Mouse (Mus musculus) embryonic facial prominence, embryonic 13.5 days (tissue): ENCODE measurements at regions not wholly inside any gene's neighbourhood (a gene's known extent, or its start where the extent isn't known, plus 50 kb on each side); places are given as distances from the start of the nearest gene placed in this dataset.

Experiments used
- ATAC-seq: fragments of 200-750 bp; cut with Nextera tagmentation; 2 replicates; pipeline ENCODE4 v1.8.0; 2017; ENCODE audit warnings: low read depth; ENCODE audit not compliant: insufficient number of reproducible peaks, insufficient read depth, low FRiP score, low TSS enrichment
- H3K27ac ChIP-seq: fragments of 300-500 bp; sonication (generic); 2 replicates; pipeline ENCODE4 v1.5.1; 2015; ENCODE audit warnings: moderate library complexity, mild to moderate bottlenecking, inconsistent platforms
- H3K27me3 ChIP-seq: fragments of 300-500 bp; sonication (generic); 2 replicates; pipeline ENCODE4 v1.6.1; 2015; ENCODE audit warnings: mild to moderate bottlenecking, inconsistent platforms
- H3K36me3 ChIP-seq: fragments of 300-500 bp; sonication (generic); 2 replicates; pipeline ENCODE4 v1.6.1; 2015; ENCODE audit warnings: mild to moderate bottlenecking, inconsistent platforms
- H3K4me1 ChIP-seq: fragments of 300-500 bp; sonication (generic); 2 replicates; pipeline ENCODE4 v1.6.1; 2015; ENCODE audit warnings: inconsistent platforms
- H3K4me2 ChIP-seq: fragments of 300-500 bp; sonication (generic); 2 replicates; pipeline ENCODE4 v1.6.1; 2015; ENCODE audit warnings: moderate library complexity, mild to moderate bottlenecking, inconsistent platforms
- H3K4me3 ChIP-seq: fragments of 300-500 bp; sonication (generic); 2 replicates; pipeline ENCODE4 v1.5.1; 2015; ENCODE audit warnings: mild to moderate bottlenecking, inconsistent platforms
- H3K9ac ChIP-seq: fragments of 300-500 bp; sonication (generic); 2 replicates; pipeline ENCODE4 v1.6.1; 2015; ENCODE audit warnings: mild to moderate bottlenecking, inconsistent platforms
- H3K9me3 ChIP-seq: fragments of 300-500 bp; sonication (generic); 2 replicates; pipeline ENCODE4 v1.6.1; 2016; ENCODE audit warnings: inconsistent platforms
- WGBS: fragments of 180-500 bp; shearing (Covaris S2); methylation state at CpG from one replicate; pipeline ENCODE4 v1.1.7; 2015; ENCODE audit warnings: mixed read lengths; 5-methylcytosine and 5-hydroxymethylcytosine counted together

DNA sequence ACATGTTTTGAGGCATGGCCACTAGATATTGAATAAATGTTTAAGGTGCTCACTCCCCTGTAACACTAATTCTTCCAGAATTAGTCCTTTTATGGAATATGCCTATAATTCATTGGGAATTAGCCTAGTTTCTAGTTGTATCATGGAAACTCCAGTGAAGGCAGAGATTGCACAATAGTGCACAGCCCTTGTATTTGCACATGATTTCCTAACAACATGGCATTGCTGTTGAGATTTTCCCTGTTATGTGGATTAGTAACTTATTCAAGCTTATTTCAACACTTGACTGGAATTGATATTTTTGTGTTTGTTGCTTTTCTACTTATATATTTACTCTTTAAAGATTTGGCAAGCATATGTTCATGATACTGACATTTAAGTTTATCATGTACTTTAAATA is 1463.3 kb upstream of the Sel1l start:
- Histone ChIP-seq H3K4me3 (no peak overlapping the region), H3K4me1 (no peaks in the 10 kb centered on the region), H3K27ac (no peak overlapping the region), H3K9me3 (no peaks in the 10 kb centered on the region), H3K36me3 (no peaks in the 10 kb centered on the region), H3K4me2 (no peak overlapping the region), H3K9ac (no peak overlapping the region), H3K27me3 (no peaks in the 10 kb centered on the region)
- ATAC-seq = no peak

- Histone ChIP-seq H3K4me1 (no peaks in the 10 kb centered on the region), H3K27me3 (no peaks in the 10 kb centered on the region), H3K27ac (no peak overlapping the region), H3K36me3 (no peaks in the 10 kb centered on the region), H3K9ac (no peak overlapping the region), H3K4me2 (no peak overlapping the region), H3K4me3 (no peak overlapping the region), H3K9me3 (no peaks in the 10 kb centered on the region)
- ATAC-seq = no peak
- 70% methylated on average over 2 of the region's 2 CpGs for WGBS
These were observed 1432.9 kb upstream of the Sel1l start for GRCm38 (mm10) chr12:93281816-93282215.

DNA sequence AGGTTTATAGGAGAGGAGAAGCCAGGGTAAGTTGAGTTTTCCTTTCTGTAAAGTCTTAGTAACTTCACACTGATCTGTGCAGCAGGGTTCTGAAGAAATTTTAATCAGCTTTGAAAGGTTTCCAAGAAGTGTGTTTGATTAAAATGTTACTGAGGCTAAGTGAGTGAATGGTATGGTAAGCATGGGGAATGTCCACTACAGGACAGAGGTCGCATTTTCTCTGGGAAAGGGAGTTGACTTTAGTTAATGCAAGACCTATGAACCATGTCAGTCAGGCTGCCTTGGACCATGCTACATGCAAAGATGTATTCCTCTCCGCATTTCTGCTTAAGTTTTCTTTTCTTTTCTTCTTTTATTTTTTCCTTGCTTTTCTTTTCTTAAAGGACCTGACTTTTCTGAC is 1424.7 kb upstream of the Sel1l start:
- Histone ChIP-seq H3K9me3 (no peaks in the 10 kb centered on the region), H3K4me3 (no peak overlapping the region), H3K36me3 (no peaks in the 10 kb centered on the region), H3K27me3 (no peaks in the 10 kb centered on the region), H3K9ac (no peak overlapping the region), H3K4me1 (no peaks in the 10 kb centered on the region), H3K4me2 (no peak overlapping the region), H3K27ac (no peak overlapping the region)
- ATAC-seq = no peak
- 75% methylated on average over 2 of the region's 2 CpGs for WGBS

DNA sequence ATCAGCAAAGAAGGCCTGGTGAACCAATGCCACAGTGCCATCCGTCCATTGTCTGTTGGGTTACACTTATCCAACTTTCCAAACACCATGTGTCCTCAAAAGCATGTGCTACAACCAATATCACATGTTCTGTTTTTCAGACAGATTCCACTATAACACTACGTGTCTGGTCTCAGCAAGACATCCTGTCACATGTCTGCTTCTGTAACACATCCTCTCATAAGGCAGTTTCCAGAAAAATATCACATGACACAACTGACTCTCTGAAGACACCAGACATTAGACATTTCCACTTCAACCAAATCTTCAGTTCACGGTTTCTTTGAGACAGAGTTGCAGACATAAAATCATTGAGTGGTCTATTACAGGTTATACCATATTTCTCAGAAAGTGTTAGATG is 1381.3 kb upstream of the Sel1l start:
- Histone ChIP-seq H3K4me1 (no peaks in the 10 kb centered on the region), H3K4me3 (no peak overlapping the region), H3K4me2 (no peak overlapping the region), H3K36me3 (no peaks in the 10 kb centered on the region), H3K27ac (no peak overlapping the region), H3K9ac (no peak overlapping the region), H3K9me3 (no peaks in the 10 kb centered on the region), H3K27me3 (no peaks in the 10 kb centered on the region)
- ATAC-seq = no peak
- WGBS = 81% methylated on average over 3 of the region's 3 CpGs

GRCm38 (mm10) chr12:93226826-93227225 is 1377.9 kb upstream of the Sel1l start:
- Histone ChIP-seq H3K4me2 (no peak overlapping the region), H3K4me1 (no peaks in the 10 kb centered on the region), H3K36me3 (no peaks in the 10 kb centered on the region), H3K9me3 (no peaks in the 10 kb centered on the region), H3K27me3 (no peaks in the 10 kb centered on the region), H3K4me3 (no peak overlapping the region), H3K9ac (no peak overlapping the region), H3K27ac (no peak overlapping the region)
- ATAC-seq = no peak
- WGBS = 75% methylated on average over 1 of the region's 1 CpGs

GRCm38 (mm10) chr12:93221179-93221922 is 1372.4 kb upstream of the Sel1l start:
- Histone ChIP-seq H3K27ac (no peak overlapping the region), H3K9ac (no peak overlapping the region), H3K4me3 (no peak overlapping the region), H3K27me3 (no peaks in the 10 kb centered on the region), H3K36me3 (no peaks in the 10 kb centered on the region), H3K9me3 (no peaks in the 10 kb centered on the region), H3K4me2 (no peak overlapping the region), H3K4me1 (no peaks in the 10 kb centered on the region)
- ATAC-seq = no peak
- WGBS = 69% methylated on average over 6 of the region's 6 CpGs

DNA sequence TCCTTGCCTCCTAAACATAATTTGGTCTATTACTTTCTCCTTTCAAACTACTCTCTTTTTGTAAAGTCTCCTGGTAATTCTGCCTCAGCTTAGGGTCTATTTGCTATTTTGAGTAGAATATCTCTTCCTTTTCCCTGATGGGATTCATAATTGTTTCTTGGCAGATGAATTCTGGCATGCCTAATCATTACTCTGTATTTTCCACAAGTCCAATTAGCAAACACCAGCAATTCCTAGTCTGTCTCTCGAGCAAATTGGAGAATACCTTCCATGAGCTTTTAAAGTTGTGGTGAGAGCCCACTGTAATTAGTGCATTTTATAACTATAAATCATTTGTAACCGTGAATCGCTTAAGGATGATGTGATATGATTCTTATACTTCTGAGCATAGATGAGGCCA is 1358.6 kb upstream of the Sel1l start:
- no peaks in the 10 kb centered on the region for H3K4me1 ChIP-seq
- 78% methylated on average over 3 of the region's 3 CpGs for WGBS
- H3K4me2 ChIP-seq = no peak overlapping the region
- H3K9ac ChIP-seq = no peak overlapping the region
- H3K27me3 ChIP-seq = no peaks in the 10 kb centered on the region
- no peak for ATAC-seq
- no peak overlapping the region for H3K4me3 ChIP-seq
- no peaks in the 10 kb centered on the region for H3K36me3 ChIP-seq
- H3K9me3 ChIP-seq = no peaks in the 10 kb centered on the region
- H3K27ac ChIP-seq = no peak overlapping the region

DNA sequence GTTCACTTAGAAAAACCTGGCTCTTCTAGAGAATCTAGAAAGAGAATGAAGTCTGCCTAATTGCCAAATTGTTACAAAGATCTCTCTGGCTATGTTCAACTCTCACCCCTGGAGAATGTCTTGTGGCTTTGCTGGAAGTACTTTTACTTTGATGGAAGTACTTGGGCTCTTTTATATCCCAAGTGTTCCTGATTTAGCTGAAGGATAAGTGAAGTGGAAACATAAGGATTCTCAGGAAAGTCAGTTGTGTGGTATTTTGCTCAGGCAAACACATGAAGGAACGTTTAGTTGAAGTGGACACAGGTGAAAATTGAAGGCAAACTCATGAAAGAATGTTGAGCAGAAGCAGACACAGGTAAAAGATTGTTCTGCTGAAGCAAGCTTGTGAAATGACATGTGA is 1340.0 kb upstream of the Sel1l start:
- no peaks in the 10 kb centered on the region for H3K27me3 ChIP-seq
- H3K27ac ChIP-seq = no peak overlapping the region
- no peak overlapping the region for H3K9ac ChIP-seq
- no peaks in the 10 kb centered on the region for H3K9me3 ChIP-seq
- H3K4me1 ChIP-seq = no peaks in the 10 kb centered on the region
- no peak overlapping the region for H3K4me2 ChIP-seq
- H3K36me3 ChIP-seq = no peaks in the 10 kb centered on the region
- no peak overlapping the region for H3K4me3 ChIP-seq
- ATAC-seq = no peak
- WGBS = 59% methylated on average over 1 of the region's 1 CpGs

GRCm38 (mm10) chr12:93173744-93174143 is 1324.8 kb upstream of the Sel1l start:
- Histone ChIP-seq H3K9me3 (no peaks in the 10 kb centered on the region), H3K27me3 (no peaks in the 10 kb centered on the region), H3K36me3 (no peaks in the 10 kb centered on the region), H3K4me2 (no peak overlapping the region), H3K4me1 (no peaks in the 10 kb centered on the region), H3K4me3 (no peak overlapping the region), H3K27ac (no peak overlapping the region), H3K9ac (no peak overlapping the region)
- WGBS = 82% methylated on average over 5 of the region's 5 CpGs
- no peak for ATAC-seq

DNA sequence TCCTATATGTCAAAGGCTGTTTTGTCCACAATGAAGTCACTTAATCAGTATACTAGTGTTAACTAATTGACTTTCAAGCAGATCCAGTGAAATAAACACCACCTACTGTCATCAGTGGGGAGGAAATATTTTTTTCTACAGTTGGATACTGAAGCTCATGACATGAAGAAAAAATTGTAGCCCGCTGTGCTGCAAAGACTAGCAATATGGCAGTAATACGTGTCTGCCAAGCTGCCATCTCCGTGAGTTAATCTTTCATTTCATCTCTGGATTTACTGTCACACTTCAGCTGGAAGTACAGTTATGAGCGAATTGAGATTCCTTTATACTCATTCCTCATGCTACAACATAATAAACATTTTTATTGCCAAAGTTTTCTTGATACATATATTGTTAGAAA is 1311.3 kb upstream of the Sel1l start:
- H3K27ac ChIP-seq = no peak overlapping the region
- no peaks in the 10 kb centered on the region for H3K36me3 ChIP-seq
- no peaks in the 10 kb centered on the region for H3K27me3 ChIP-seq
- no peak for ATAC-seq
- H3K4me2 ChIP-seq = no peak overlapping the region
- H3K4me3 ChIP-seq = no peak overlapping the region
- 85% methylated on average over 4 of the region's 4 CpGs for WGBS
- H3K9ac ChIP-seq = no peak overlapping the region
- H3K4me1 ChIP-seq = no peaks in the 10 kb centered on the region
- no peaks in the 10 kb centered on the region for H3K9me3 ChIP-seq

DNA sequence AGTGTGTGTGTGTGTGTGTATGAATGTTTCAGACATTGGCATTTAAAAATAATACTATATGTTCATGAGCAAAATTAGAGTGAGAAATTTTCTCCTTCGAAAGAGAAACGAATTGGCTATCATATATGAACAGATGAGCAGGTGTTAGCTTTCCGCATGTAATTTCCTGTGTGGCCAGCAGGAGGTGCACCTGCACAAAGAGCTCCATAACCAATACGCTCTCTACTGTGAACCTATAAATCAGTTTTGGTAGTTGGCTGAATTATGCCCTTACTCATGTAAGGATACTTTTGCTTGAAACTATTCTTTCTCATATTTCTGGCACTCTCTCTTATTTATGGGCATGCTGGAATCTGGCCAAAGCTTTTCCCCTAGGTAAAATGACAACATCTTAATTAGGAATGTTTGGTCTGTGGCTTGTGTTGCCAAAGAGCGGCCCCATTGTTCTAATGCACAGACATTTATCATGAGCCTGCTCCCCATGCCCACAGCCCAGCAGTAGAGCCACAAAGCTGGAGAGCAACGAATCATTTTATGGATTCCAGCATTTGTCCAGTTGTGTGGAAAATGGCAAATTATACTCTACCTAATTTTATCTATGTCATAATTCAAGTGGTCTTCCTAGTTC is 1303.8 kb upstream of the Sel1l start:
- no peak overlapping the region for H3K4me2 ChIP-seq
- 56% methylated on average over 6 of the region's 6 CpGs for WGBS
- H3K4me1 ChIP-seq = no peaks in the 10 kb centered on the region
- no peaks in the 10 kb centered on the region for H3K9me3 ChIP-seq
- H3K4me3 ChIP-seq = no peak overlapping the region
- no peaks in the 10 kb centered on the region for H3K27me3 ChIP-seq
- no peak overlapping the region for H3K27ac ChIP-seq
- H3K9ac ChIP-seq = no peak overlapping the region
- H3K36me3 ChIP-seq = no peaks in the 10 kb centered on the region
- ATAC-seq = no peak

DNA sequence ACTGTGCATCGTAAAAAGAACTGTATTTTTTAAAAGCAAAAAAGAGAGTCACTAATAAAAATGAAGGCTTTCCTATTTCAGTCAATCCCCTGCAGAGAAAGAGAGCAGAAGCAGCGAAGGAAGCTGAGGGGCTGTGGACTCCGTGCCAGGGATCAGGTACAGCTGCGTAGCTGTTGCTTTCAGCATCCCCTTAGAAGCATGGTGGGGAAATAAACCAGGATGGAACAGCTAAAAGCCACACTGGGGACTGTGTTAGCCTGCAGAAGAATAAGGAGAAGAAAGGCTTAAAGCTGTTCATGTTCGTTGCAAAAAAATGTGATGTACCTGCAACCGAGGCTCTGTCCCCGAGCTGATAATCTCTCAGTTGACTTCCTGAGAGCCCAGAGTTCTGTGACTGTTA is 1302.6 kb upstream of the Sel1l start:
- Histone ChIP-seq H3K4me2 (no peak overlapping the region), H3K9me3 (no peaks in the 10 kb centered on the region), H3K4me3 (no peak overlapping the region), H3K27ac (no peak overlapping the region), H3K4me1 (no peaks in the 10 kb centered on the region), H3K36me3 (no peaks in the 10 kb centered on the region), H3K27me3 (no peaks in the 10 kb centered on the region), H3K9ac (no peak overlapping the region)
- WGBS = 79% methylated on average over 7 of the region's 7 CpGs
- ATAC-seq = no peak
